Mouse (Mus musculus) cerebellum, postnatal 14 days (tissue): ENCODE measurements around the gene Capn12.

Experiments used
- DNase-seq, 2 experiments: peaks; one replicate each; pipeline ENCODE4 v3.0.0; 2021; ENCODE audit warnings: mixed read lengths in 2 of 2

The Capn12 gene

DNA sequence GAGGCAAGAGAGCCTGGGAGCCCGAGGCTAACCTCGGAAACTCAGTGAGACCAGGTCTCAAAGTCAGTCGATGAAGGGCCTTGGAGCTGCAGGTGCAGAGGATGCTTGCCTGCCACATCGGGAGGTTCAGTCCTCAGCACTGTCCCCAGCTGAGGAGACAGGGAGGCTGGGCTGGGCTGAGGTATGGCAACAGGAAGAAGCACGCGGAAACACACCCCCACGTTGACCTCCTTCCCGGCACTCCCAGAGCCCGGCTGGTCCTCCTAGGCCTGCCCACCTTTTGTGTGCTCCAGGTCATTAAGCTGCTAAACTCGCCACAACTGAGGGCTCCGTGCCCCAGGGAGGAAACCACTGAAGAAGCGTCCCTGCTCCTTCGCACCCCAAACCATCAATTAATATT lies at the start of gene Capn12:
TSS of gene Capn12 (plus strand) at position 224 of the 400 bp plus-strand sequence.
- peak in 1 of 2 experiments; percentile 2 for DNase-seq

DNA sequence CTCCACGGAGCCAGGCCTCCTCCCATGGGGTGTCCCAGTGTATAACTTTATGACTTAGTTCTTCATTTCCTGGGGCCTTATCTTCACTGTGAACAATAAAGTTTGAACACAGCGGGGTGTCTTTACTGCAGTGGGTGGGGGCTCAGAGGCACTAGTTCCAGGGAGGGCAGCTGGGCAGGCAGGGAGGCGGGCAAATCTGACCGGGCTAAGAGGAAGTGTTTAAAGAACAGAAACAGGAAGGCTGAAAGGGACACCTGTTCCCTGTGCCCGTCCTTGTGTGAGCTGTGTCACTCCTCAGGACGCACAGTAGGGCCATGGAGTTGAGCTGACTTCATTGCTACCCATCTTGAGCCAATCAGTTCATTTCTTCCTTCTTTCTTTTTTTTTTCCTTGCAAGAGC lies 49.1 kb upstream of the Capn12 start:
- no peak for DNase-seq

DNA sequence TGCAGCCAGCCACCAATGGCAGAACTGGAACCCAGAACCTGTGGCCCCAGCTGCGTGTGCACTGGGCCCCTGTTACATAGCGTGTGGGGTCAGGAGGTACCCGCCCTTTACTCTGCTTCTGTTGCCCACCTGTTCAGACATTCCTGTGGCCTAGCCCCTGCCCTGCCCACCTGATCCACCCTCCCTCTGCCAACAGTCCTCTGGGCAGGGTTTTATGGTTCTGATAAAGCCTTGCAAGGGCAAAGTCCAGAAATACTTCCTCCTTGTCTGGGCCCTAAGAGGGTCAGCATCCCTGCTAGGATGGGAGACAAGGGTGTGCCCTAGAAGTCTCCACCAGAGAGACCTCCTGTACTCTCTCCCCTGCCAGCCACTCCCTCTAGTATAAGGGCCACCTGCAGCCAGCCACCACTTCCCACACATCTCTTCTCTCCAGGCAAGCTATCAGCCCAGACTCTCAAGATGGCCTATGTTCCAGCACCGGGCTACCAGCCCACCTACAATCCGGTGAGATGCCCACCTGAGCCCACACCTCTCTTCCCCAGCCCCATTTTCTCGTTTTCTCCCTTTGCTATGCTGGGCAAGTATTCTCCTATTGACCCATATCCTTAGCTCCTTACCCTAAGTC lies 47.4 kb upstream of the Capn12 start, which contains the start of gene Lgals4:
TSS of gene Lgals4 (plus strand) at position 132 of the 625 bp plus-strand sequence.
- no peak for DNase-seq

DNA sequence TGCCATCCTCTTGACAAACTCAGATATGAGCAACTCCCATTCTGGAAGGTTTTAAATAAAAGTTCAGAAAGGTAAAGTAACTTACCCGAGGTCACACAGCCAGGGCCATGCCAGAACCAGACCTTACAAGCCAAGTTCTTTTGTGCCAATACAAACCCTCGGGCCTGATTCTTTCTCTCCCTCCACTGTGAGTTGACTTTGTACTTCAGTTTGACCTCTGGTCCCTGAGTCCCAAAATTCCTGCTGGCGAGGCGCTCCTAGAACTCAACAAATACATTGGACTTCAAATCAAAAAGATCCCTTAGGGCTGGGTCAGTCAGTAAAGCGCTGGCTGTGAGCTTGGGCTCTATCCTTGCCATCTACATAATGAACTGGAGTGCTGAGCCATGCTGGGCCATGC lies 44.3 kb upstream of the Capn12 start:
- no peak for DNase-seq

DNA sequence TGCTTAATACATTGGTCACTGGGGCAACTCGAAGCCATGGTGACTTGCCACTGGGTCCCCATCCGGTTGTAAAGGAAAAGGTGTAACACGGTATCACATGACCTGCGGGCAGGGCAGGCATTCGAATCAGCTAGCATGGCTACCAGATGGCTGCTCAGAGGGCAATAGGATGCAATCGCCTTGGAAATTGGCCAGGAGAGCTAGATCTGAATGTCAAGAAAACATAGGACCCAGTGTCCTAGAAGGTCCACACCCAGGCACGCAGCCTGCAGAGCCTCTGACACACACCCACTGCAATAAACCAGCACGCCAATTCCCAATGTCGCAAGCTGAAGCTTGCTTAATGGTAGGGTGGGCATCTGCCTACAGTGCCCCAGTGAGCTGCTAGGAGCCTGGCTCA lies 42.9 kb upstream of the Capn12 start:
- peak; percentile 48 to 67 for DNase-seq

DNA sequence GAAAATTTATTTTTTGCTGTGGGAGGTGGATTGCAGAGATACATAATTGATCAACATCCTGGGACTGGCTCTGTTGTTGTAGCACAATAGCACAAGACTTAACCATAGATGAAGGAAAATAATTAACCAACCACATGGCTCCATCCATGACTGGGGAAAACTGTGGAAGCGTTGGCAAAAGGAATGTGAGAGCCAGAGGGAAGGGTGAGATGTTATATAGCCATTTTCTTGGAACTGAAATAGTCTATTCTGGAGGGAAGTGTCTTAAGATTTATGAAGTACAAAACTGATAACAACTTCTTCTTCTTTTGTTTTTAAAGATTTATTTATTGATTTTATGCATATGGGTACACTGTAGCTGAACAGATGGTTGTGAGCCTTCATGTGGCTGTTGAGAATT lies 33.9 kb upstream of the Capn12 start:
- no peak for DNase-seq

DNA sequence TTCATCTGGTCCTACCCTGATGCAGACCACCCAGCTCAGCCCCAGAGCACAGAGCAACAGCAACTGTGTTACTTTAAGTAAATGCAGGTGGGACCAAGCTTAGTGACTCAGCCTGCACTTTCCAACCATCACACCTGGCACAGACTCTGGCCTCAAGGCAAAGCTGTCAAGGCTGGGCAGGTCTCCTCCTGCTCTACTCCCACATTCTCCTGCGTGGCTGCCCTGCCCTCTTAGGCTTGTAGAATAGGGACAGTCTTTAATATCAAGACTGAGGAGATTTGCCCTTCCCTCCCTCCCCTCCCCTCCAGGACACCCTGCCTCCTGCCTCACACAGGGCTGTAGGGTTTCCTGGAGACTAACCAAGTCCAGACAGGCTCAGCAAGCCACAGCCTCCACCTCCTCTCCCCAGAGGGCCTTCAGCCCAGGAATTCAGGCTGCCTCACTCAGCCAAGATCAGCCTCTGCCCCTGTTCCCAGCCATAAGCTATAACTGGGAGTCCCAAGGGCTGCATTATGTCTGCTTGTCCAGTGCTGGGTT lies 31.5 kb upstream of the Capn12 start:
- DNase-seq = no peak

DNA sequence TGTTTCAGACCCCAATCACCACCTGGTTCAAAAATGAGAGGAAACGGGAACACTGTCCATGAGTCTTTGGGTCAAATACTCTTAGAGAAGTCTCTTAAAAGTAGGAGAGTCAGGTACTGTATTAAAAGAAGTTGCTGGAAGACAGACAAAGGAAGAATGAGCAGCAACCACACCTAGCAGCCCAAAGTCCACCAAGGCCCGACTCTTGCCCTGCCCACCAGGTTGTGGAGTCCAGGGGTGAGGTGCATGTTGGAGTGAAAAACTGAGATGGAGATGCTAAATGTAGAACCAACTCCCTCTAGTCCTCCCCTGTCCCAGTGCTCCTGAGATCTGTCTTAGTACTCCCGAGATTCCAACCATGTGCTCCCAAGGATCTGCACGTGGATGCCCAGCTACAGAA lies 30.6 kb upstream of the Capn12 start:
- DNase-seq = no peak

DNA sequence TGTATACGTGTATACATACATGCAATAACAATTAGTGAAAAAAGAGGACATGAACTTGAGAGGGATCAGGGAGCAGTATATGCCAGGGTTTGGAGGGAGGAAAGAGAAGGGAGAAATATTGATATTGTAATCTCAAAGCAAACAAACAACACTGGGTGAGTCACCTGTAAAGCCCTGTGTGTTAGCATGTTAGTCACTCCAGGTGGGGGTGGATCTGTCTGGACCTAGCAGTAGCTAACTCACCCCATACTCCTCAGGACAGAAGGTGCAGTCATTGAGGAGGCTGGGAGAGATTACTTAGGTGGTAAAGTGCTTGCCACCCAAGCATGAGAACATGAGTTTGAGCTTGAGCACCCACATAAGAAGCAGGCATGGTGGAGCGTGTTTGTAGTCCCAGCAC lies 21.3 kb upstream of the Capn12 start:
- no peak for DNase-seq

DNA sequence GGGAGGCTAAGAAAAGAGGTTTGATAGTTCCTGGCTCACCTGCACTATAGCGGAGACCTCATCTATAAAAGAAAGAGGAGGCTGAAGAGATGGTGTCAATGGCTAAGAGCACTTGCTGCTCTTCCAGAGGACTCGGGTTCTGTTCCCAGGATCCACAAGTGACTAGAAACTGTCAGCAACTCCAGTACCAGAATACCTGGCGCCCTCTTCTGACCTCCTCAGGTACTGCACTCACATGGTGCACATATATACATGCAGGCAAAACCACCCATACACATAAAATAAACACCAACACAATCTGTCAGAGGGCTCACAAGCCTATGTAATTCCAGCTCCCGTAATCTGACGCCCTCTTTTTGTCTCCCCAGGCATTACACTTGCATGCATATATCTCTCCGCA lies 20.3 kb upstream of the Capn12 start:
- no peak for DNase-seq

DNA sequence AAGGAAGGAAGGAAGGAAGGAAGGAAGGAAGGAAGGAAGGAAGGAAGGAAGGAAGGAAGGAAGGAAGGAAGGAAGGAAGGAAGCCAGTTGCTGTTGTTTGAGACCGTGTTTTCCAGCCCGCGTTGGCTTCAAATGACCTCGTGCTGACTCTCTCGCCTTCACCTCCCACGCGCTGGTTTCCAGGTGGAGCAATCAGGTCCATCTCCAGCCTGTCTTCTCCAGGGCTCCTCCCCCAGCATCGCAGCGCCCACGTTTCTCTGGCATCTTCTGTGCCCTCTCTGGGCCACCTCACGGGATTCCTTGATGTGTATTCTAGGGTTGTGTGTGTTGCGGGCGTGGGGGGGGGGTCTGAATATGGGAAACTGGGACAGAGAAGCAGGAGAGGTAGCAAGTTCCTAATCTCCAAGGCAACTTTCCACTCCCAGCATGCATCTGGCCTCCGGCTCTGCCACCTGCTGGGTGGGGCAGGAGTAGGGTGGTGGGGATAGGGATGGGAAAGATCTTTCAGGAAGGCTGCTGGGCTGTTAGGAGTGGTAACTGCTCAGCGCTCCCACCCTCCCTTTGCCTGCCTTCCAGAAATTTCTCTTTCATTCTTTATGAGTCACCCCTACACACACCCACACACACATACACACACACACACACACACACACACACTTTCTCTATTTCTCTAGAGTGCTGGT lies 18.3 kb upstream of the Capn12 start:
- no peak for DNase-seq

DNA sequence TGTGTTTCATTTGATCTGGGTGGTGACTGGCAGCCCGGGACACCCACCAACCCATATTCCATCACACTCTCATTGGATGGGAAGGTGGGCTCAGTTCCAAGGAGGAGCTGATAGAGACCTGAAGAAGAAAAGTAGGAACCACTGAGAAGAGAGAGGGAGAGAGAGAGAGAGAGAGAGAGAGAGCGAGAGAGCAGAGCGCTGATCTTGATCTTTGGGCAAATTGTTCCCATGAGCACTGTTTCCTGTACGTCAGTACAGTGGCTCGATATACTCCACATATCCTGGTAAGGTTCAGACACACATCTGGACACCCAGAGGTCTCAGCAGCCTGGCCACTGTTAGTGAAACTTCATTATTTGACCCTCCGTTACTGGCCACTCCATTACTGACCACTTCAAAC lies 17.7 kb upstream of the Capn12 start, which contains the start of gene Lgals7:
TSS of gene Lgals7 (plus strand) at position 314 of the 400 bp plus-strand sequence.
- no peak for DNase-seq

DNA sequence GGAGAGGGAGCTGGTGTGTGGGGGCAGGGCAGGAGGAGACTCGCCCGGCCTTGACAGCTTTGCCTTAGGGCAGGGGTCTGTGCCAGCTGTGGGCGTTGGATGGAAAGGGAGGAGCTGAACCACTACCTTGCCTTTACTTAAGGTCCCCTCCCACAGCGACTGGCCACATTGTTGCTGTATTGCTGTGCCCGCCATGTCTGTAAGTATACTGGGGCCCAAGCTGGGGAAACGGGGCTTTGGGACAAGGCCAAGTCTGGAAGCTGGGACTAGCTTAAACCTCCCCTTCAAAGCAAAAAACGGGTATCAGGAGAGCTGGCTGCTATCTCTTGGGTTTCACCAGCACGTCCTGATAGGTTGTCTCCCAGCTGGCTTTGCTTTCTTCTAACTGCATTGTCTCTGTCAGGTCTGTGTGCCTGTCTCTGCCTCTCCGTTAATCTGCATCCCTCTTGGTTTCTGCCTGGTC lies 16.9 kb upstream of the Capn12 start:
- no peak for DNase-seq

DNA sequence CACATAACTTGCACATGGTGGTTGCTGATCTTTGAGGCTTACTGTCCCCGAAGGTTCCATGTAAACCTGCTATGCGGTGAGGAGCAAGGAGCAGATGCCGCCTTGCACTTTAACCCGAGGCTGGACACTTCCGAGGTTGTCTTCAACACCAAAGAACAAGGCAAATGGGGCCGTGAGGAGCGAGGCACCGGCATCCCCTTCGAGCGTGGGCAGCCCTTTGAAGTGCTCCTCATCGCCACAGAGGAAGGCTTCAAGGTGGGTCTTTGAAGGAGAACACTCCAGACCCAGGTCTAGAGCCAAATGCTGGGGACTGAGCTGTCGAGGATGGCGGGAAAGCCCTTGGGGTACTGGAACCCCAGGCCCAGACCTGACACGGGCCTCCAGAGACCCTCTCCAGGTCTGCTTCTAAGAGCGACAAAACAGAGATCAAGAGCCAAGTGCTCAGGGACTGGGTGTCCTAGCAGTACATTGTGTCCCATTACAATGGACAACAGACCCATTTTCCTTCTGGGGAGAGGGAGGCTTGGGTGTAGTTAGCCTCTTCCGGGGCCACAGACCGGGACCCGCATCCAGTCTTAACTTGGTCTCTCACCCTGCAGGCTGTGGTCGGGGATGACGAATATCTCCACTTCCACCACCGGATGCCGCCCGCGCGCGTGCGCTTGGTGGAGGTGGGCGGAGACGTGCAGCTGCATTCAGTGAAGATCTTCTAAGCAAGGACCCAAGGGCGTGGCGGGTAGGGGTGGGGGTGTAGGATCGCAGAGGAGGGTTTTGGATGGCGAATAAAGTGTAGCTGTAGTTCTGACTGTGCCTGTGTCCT lies 15.5 kb upstream of the Capn12 start:
- DNase-seq = peak; percentile 24 to 45

DNA sequence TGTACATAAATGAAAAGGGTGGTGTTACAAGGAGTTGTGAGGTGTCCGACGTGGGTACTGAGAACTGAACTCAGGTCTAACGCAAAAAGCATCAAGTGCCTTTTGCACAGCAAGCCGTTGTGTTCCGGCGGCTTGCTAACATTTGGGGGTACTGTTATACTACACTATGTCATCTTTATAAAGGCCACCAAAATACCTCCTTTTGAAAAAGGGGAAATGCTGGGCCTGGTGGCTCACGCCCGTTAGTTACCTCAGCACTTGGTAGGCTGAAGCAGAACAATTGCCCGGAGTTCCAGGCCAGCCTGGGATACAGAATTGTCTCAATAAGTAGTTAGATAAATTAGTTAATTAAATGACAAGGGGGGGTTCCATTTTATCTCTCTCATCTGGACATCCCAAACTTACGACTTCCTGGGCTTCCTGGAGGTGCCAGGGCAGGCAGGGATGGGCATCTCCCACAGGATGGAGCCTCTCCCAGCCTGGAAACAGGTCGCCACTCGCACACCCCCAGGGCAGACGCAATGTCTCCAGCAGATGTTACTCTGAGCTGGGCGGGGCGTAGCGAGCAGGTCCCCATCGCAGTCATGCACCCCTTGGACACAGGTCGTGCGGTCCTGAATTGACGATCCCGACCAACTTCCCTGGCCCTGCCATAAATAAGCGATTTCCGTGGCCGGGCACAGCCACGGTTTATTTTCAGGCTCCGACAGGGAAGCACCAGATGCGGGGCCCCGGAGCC lies 14.3 kb upstream of the Capn12 start:
- DNase-seq = no peak

DNA sequence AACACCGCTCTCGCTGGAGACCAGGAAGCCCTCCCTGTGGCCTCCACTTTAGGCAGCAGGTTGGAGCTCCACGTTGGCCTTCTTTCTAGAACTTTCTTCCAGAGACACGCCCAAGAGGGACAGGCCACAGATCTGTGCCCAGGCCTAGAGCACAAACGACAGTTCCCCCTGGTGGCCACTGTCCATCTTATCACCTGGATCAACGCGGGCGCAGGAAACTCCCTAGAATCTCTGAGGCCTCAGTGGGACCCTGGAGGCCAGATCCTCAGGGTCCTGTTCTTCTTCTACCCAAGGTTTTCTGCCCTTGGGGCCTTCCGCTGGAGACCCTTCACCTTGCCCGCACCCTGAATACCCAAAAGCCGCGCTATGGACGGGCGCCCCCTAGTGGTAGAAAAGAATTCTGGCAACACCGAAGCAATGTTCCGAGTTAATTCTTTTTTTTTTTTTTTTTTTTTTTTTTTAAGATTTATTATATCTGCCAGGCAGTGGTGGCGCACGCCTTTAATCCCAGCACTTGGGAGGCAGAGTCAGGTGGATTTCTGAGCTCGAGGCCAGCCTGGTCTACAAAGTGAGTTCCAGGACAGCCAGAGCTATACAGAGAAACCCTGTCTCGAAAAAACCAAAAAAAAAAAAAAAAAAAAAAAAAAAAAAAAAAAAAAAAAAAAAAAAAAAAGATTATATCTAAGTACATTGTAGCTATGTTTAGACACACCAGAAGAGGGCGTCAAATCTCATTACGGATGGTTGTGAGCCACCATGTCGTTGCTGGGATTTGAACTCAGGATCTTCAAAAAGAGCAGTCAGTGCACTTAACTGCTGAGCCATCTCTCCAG lies 13.5 kb upstream of the Capn12 start:
- peak; percentile 82 to 86 for DNase-seq

DNA sequence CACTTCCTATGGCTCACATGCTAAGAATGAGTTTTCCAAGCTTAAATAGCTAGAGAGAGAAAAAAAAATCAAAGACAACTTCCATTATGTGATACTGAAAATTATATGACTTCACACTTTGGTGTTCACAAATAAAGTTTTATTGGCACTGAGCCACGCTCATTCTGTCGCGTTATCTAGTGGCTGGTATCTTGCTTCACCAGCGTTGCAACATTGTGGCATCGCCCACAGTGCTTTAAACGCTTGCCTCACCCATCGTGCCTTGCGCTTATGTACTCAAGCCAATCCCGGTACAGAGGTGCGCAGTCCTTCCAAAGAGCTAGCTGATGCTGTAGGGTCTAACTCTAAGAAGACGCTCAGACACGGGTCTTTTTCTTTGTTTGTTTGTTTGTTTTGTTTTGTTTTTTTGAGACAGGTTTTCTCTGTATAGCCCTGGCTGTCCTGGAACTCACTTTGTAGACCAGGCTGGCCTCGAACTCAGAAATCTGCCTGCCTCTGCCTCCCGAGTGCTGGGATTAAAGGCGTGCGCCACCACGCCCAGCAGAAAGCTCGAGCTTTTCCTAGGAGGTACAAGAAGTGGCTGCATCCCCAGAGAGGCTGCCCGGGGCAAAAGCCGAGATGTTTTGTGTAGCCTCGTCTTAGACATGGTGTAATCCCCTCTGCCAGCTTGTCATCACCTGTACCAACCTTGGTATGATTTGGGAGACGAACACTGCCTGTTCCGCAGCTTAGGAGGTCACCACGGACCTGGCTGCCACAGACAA lies 10.1 kb upstream of the Capn12 start:
- no peak for DNase-seq

DNA sequence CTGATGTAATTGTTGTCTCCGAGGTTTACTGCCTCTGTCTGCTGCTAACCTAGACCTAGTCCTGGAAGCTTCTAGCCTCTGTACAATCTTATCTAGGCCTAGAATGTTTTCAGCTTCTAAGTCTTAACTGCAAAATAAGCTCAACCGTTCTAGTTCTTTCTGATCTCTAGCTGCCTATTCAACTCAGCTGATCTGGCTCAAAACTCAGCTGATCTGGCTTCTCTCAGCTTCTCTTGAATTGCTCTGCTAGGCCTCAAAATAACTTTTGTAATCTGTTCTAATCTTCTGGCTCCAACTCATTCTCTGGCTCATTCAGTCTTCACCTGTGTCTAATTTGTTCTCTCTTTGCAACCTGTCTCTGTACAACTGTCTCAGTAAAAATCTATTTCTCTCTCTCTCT lies 6.7 kb upstream of the Capn12 start:
- DNase-seq = no peak

DNA sequence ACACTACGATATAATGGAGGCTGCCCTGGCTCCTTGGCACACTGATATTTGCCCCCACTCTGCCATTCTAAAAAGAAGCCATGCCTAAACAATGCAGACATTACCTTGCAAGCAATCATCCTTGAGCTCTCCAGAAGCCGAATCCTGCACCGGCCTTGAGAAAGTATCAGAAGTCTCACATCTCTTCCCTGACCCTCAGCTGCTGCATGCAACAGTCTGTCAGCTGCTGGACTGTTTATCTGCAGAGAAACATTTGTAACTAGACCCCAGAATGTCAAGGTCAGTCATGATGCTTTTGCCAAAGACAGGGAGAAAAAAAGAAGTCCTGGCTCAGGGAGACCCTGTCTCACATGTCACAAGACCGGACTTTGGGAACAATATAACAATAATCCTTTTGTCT lies 5.1 kb upstream of the Capn12 start:
- no peak for DNase-seq

DNA sequence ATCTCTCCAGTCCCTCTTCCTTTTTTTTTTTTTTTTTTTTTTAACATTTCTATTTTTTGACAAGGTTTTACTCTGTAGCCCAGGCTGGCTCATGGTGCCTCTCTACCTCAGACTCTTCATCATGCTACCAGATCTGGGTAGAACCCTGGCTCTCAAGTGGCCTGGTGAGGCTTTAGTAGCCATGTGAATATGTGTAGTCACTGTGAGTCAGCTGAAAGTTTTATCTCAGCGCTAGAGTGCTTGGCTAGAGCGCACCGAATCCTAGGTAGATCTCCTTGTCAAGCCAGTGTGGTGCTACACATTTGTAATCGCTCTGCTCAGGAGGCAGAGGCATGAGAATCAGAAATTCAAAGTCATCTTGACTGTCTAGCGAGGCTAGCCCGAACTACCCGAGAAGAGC lies 4.1 kb upstream of the Capn12 start:
- DNase-seq = no peak

DNA sequence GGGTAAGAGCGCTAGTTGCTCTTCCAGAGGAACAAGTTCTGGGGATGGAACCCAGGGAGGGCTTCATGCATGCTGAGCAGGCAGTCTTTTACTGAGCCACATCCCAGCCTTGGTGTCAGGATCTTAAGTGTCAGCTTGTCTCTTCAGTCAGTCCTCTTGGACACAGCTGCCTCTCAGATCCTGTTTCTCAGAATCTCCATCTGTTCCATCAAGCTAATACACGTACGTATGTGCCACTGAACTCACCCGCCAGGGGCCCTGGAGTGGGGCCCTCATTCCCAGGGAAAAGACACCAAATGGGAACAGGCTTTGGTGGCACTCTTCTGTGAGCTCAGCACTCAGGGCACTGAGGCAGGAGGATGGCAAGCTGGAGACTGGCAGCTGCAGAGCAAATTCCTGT lies 3.4 kb upstream of the Capn12 start:
- no peak for DNase-seq
